Mouse (Mus musculus) small intestine, adult 2 months (tissue): ENCODE results near the gene Them7. TPM values are rescaled to one million over a fixed set of nuclear protein-coding genes. Genes with fewer than 3 reads are reported as not detected.

Source experiments
- H3K27ac ChIP-seq: fragments of 200-500 bp; 2 replicates; pipeline ENCODE4 v1.5.1; 2012; ENCODE audit warnings: low read depth, low read length, control low read depth, inconsistent platforms; ENCODE audit not compliant: insufficient read depth
- H3K27me3 ChIP-seq: fragments of 200-500 bp; 2 replicates; pipeline ENCODE4 v1.6.1; 2012; ENCODE audit warnings: mild to moderate bottlenecking, moderate library complexity, low read length, inconsistent platforms; ENCODE audit not compliant: control insufficient read depth, insufficient read depth
- H3K36me3 ChIP-seq: fragments of 200-500 bp; 2 replicates; pipeline ENCODE4 v1.6.1; 2012; ENCODE audit warnings: mild to moderate bottlenecking, low read length, control low read depth, inconsistent platforms; ENCODE audit not compliant: control insufficient read depth, insufficient read depth
- H3K4me1 ChIP-seq: fragments of 200-500 bp; 2 replicates; pipeline ENCODE4 v1.6.1; 2012; ENCODE audit warnings: low read length, inconsistent platforms, mixed read lengths; ENCODE audit not compliant: control insufficient read depth, insufficient read depth, insufficient read length
- H3K4me3 ChIP-seq: fragments of 200-500 bp; 2 replicates; pipeline ENCODE4 v1.5.1; 2012; ENCODE audit warnings: low read depth, mild to moderate bottlenecking, control low read depth, inconsistent platforms, low read length, moderate library complexity
- CTCF ChIP-seq: fragments of 200-500 bp; IDR thresholded peaks from 2 replicates; pipeline ENCODE4 v1.5.1; 2012; ENCODE audit warnings: low read depth, mild to moderate bottlenecking, control low read depth, inconsistent platforms, low read length, moderate library complexity, mixed read lengths; ENCODE audit not compliant: insufficient replicate concordance, insufficient read length; ENCODE audit errors: extremely low read depth
- POLR2A ChIP-seq: fragments of 200-500 bp; IDR thresholded peaks from 2 replicates; pipeline ENCODE4 v1.6.1; 2012; ENCODE audit warnings: low read depth, mild to moderate bottlenecking, control low read depth, inconsistent platforms, low read length, moderate library complexity
- WGBS: fragments of 180-500 bp; shearing (Covaris S2); methylation state at CpG from one replicate; pipeline ENCODE4 v1.1.7; 2018; 5-methylcytosine and 5-hydroxymethylcytosine counted together
- polyA plus RNA-seq: library from polyadenylated mRNA; depleted of rRNA; stranded (reverse); fragments of >200 nt; gene quantifications from 2 replicates; pipeline ENCODE4 v1.2.3, GENCODE M21; 2012; rRNA removed

Gene Them7
- polyA plus RNA-seq, 1 experiment, result not detected

DNA sequence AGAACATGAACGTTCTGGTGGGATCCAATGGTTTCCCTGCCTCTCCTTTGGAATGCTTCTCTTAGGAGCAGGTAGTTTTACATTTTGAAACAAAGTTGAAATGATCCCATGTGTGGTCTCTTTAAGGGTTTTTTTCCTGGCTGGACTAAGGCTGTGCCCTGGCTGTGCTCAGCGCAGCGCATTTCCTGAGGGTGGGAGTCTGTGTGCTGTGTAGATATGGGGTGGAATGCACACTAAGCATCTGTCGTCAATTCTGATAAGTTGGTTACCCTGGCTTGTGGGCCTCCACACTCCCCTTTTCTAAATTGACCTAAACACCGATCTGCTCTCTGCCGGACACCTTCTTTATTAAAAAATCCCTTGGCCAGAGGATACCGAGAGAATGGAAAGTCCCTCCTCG, 203.3 kb downstream of the Them7 start:
- Histone ChIP-seq H3K4me3 (no peak overlapping the region), H3K27ac (no peak overlapping the region), H3K27me3 (no peaks in the 10 kb centered on the region), H3K36me3 (no peaks in the 10 kb centered on the region), H3K4me1 (no peaks in the 10 kb centered on the region)
- WGBS, result 58% methylated on average over 8 of the region's 8 CpGs
- TF ChIP-seq POLR2A (no peak), CTCF (no peak)

DNA sequence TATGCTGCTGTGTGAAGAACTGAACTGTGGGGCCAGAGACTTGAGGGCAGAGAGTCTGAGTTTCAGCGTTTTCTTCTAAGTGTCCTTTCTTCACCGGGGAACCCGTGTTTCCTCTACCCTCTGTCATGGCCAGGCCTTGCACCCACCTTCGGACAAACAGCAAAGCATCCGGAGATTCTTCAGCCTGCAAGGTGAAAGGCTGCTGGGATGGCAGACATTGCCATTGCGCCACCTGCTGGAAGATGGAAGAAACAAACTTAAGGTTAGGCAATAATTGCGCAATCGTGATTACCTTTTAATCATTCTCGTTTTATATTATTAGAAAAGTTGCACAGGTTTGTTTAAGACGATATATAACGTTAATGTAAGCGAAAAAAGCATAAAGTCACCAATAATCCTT, 203.9 kb downstream of the Them7 start:
- Histone ChIP-seq H3K36me3 (no peaks in the 10 kb centered on the region), H3K4me1 (no peaks in the 10 kb centered on the region), H3K27me3 (no peaks in the 10 kb centered on the region), H3K4me3 (no peak overlapping the region), H3K27ac (no peak overlapping the region)
- TF ChIP-seq POLR2A (no peak), CTCF (peak; percentile 83; the same call in 1 of the 2 replicates)
- WGBS, result 4% methylated on average over 12 of the region's 12 CpGs

- TF ChIP-seq CTCF (no peak), POLR2A (no peak)
- Histone ChIP-seq H3K27me3 (no peaks in the 10 kb centered on the region), H3K4me1 (no peaks in the 10 kb centered on the region), H3K36me3 (no peaks in the 10 kb centered on the region), H3K4me3 (no peak overlapping the region), H3K27ac (no peak overlapping the region)
- WGBS, result 28% methylated on average over 6 of the region's 6 CpGs
Measured at GRCm38 (mm10) chr2:105428467-105428866, 204.3 kb downstream of the Them7 start.

Other genes starting within 250 kb of the Them7 start
- 7.0 and 7.4 TPM in 2 replicates for gene Eif3m, start 207.2 kb upstream of the Them7 start, polyA plus RNA-seq
- gene Gm11060, start 132.3 kb upstream of the Them7 start, polyA plus RNA-seq, result not detected in 2 replicates
- gene Wt1, start 97.8 kb upstream of the Them7 start, polyA plus RNA-seq, result 0.48 and 2.3 TPM in 2 replicates
- 3.3 and 5.1 TPM in 2 replicates for gene Rcn1, start 175.0 kb downstream of the Them7 start, polyA plus RNA-seq